Mouse (Mus musculus) hematopoietic multipotent progenitor cell, adult 10-12 weeks (in vitro differentiated cells): ENCODE results near the gene Tns1. TPM values are rescaled to one million over a fixed set of nuclear protein-coding genes. Genes with fewer than 3 reads are reported as not detected.

Experiments
- polyA plus RNA-seq: library from polyadenylated mRNA; stranded (reverse); fragments of >175 nt; gene quantifications from 2 replicates; pipeline ENCODE4 v1.2.3, GENCODE M21; 2012; ENCODE audit warnings: low replicate concordance

Tns1 gene
- 38.2 and 54.2 TPM in 2 replicates for polyA plus RNA-seq

GRCm38 (mm10) chr1:74124021-74124981 is at the start of gene Tns1:
Gene Tns1, minus strand, starts transcription at chr1:74124449.

DNA sequence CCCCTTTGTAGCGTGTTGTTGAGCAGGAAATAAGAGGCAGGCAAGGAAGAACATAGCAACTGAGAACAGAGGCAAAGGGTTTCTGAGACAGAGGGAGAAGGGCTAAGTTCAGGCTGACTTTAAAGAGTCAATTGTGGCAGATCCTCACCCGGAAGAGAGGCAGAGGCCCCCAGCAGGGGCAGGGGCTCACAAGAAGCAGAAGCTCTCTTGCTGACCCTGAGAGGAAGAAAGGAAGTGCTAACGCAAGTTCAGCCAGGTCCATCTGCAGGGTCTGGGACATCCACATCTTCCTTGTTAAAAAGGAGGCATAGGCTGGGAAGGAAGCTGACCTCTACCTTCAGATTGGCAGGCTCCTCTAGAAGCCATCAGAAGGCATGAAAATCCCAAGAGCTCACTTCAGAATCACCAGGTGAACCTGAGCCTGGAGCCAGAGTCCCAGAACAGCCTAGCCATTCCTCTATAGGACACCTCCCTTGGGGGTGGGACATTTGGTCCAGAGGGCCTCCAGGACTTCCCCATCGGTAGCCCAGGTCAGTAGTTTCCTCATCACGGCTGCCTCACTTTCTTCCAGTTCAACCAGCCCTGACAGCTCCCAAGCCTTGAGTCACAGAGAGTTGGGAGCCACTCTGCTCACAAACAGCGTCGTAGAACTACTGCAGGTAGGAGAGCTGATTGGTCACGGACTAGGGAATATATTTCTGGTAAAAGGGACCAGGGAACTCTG is 29.4 kb upstream of the Tns1 start, which contains the start of gene Cxcr2:
TSS of gene Cxcr2 (plus strand) at position 529 of the 724 bp plus-strand sequence.

GRCm38 (mm10) chr1:74124991-74125552 is 823 bp upstream of the Tns1 start, which contains the start of gene Rufy4:
Gene Rufy4, plus strand, starts transcription at chr1:74125541.

Other genes starting within 250 kb of the Tns1 start
- gene Rufy4, start 1.1 kb upstream of the Tns1 start, polyA plus RNA-seq: 0.43 and 0.79 TPM in 2 replicates
- 7.7 and 9.4 TPM in 2 replicates for gene Cxcr2, start 29.5 kb upstream of the Tns1 start, polyA plus RNA-seq
- gene Cxcr1, start 70.2 kb upstream of the Tns1 start, polyA plus RNA-seq: not detected in 2 replicates
- gene Arpc2, start 111.6 kb upstream of the Tns1 start, polyA plus RNA-seq: 565 and 1,536 TPM in 2 replicates
- 0.26 TPM in 1 of 2 replicates, not detected in the other for gene Gpbar1, start 154.1 kb upstream of the Tns1 start, polyA plus RNA-seq
- gene Aamp, start 160.3 kb upstream of the Tns1 start, polyA plus RNA-seq: 193 and 275 TPM in 2 replicates
- gene Pnkd, start 160.5 kb upstream of the Tns1 start, polyA plus RNA-seq: 82.5 and 148 TPM in 2 replicates
- 74.4 and 110 TPM in 2 replicates for gene Tmbim1, start 181.2 kb upstream of the Tns1 start, polyA plus RNA-seq
- gene Catip, start 237.7 kb upstream of the Tns1 start, polyA plus RNA-seq: 0.21 TPM in 1 of 2 replicates, not detected in the other